Mouse (Mus musculus): Measurements from ENCODE around the gene Rreb1.
A peak's percentile ranks its signal among the peaks of the same experiment; 100 is the strongest.

- TF ChIP-seq CTCF (IDR thresholded peaks at IDR 0.05 in 2 of 3, conservative IDR thresholded peaks at IDR 0.05 in 1 of 3; ENCODE audit: control insufficient read depth in 1 of 3, insufficient read depth in 1 of 3, low read depth in 2 of 3, low read length in 3 of 3, poor library complexity in 1 of 3, severe bottlenecking in 1 of 3) = no peak
- TF ChIP-seq GATA1 (IDR thresholded peaks at IDR 0.05; ENCODE audit: low read depth, low read length) = no peak
- TF ChIP-seq ETS1 (IDR thresholded peaks at IDR 0.05; ENCODE audit: low read depth, low read length) = no peak
- TF ChIP-seq NRF1 (IDR thresholded peaks at IDR 0.05; ENCODE audit: insufficient read depth, low read depth, low read length, poor library complexity, severe bottlenecking) = no peak
- no peak for TF ChIP-seq POLR2A (IDR thresholded peaks at IDR 0.05; ENCODE audit: control insufficient read depth in 1 of 2, insufficient read depth in 1 of 2, low read depth in 1 of 2, low read length in 2 of 2, poor library complexity in 1 of 2)
- no peak for TF ChIP-seq TAL1 (IDR thresholded peaks at IDR 0.05; ENCODE audit: low read length)
- no peak for TF ChIP-seq MXI1 (IDR thresholded peaks at IDR 0.05; ENCODE audit: low read depth, low read length)
- TF ChIP-seq SMC3 (IDR thresholded peaks at IDR 0.05; ENCODE audit: low read depth, low read length) = 0 out of 2 replicates have a peak, but pooled peaks have one; percentile 10
- no peak for TF ChIP-seq EP300 (IDR thresholded peaks at IDR 0.05; ENCODE audit: low read depth in 1 of 2, low read length in 2 of 2)
- no peak for TF ChIP-seq SIN3A (IDR thresholded peaks at IDR 0.05; ENCODE audit: low read length)
Measured at GRCm38 (mm10) chr13:37934075-37934474, 155.9 kb downstream of the Rreb1 start.
